Mouse (Mus musculus) testis, adult 2 months (tissue): ENCODE results near the gene Ehd1.

Source experiments
- CTCF ChIP-seq: fragments of 200-500 bp; IDR thresholded peaks from 2 replicates; pipeline ENCODE4 v1.5.1; 2012; ENCODE audit warnings: low read depth, mild to moderate bottlenecking, inconsistent platforms, low read length, moderate library complexity; ENCODE audit not compliant: control insufficient read depth, insufficient read depth, insufficient replicate concordance
- POLR2A ChIP-seq: fragments of 200-500 bp; IDR thresholded peaks from 2 replicates; pipeline ENCODE4 v1.6.1; 2012; ENCODE audit warnings: low read depth, mild to moderate bottlenecking, inconsistent platforms, low read length, moderate library complexity; ENCODE audit not compliant: control insufficient read depth

DNA sequence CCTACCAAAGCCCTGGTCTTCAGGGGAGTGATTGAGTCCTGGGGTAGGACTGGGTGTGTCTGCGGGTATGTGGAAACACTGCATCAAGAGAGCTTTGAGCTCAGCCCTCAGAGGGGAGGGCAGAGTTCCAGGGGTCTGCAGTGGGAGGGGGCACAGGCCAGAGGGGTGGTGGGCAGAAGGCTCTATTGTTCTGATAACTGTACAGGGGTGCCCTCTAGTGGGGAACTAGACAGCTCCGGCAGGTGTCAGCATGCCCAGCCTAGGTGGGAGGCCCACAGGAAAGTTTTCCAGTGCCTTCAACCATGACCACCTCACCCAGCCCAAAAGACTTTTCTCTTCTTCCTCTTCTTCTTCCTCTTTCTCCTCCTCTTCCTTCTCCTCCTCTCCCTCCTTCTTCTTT, 16.1 kb upstream of the Ehd1 start:
- TF ChIP-seq CTCF (no peak; the same call in 1 of the 2 replicates), POLR2A (no peak)
